Mouse (Mus musculus) ovary, adult 18-20 months (tissue): ENCODE data around the gene Nicn1.
A peak's percentile ranks its signal among the peaks of the same experiment; 100 is the strongest.

Experiments
- DNase-seq: peaks from one replicate; pipeline ENCODE4 v3.0.0; 2022; ENCODE audit warnings: low spot score, mixed read lengths

Gene Nicn1

GRCm38 (mm10) chr9:108337848-108338550 lies 47.8 kb downstream of the Nicn1 start:
- no peak for DNase-seq

- no peak for DNase-seq
Observed at GRCm38 (mm10) chr9:108338551-108338885, 48.3 kb downstream of the Nicn1 start.

DNA sequence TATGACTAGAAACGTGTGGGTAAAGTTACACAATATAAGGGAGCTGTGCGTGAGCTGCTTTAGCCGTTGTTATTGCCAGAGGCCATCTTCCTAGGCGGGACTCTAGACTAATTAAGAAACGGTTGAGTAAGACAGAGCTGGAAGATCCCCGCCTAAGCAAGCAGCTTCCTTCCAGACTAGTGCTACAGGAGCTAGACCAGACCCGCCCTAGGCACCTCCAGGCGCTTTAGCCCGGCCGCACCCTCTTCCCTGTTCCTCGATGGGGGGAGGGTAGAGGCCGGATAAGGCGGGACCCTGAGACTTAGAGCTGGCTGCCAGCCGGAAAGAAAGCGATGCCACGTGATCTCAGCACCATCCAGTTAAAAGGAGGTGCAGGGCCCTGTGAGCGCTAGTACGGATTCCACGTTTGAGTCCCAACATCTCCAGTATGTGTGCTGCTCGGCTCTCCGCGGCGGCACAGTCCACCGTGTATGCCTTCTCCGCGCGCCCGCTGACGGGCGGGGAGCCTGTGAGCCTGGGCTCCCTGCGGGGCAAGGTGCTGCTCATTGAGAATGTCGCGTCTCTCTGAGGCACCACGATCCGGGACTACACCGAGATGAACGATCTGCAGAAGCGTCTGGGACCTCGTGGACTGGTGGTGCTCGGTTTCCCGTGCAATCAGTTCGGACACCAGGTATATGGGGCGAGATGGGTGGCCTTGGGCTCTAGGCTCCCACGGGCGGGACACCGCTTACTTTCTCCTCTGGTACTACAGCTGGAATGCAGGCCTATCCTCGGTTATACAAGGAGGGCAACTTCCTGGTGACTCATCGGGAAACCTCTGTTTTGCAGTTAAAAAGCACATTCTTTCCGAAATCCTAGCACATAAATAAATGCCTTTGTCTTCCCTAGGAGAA lies 48.9 kb downstream of the Nicn1 start, which contains the start of gene Gpx1:
Gene Gpx1, plus strand, starts transcription at position 18 of the 896 bp plus-strand sequence.
- DNase-seq = peak; percentile 92

DNA sequence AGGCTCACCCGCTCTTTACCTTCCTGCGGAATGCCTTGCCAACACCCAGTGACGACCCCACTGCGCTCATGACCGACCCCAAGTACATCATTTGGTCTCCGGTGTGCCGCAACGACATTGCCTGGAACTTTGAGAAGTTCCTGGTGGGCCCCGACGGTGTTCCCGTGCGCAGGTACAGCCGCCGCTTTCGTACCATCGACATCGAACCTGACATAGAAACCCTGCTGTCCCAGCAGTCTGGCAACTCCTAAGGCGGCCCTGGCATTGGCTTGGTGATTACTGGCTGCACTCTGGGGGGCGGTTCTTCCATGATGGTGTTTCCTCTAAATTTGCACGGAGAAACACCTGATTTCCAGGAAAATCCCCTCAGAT lies 49.6 kb downstream of the Nicn1 start:
- no peak for DNase-seq

DNA sequence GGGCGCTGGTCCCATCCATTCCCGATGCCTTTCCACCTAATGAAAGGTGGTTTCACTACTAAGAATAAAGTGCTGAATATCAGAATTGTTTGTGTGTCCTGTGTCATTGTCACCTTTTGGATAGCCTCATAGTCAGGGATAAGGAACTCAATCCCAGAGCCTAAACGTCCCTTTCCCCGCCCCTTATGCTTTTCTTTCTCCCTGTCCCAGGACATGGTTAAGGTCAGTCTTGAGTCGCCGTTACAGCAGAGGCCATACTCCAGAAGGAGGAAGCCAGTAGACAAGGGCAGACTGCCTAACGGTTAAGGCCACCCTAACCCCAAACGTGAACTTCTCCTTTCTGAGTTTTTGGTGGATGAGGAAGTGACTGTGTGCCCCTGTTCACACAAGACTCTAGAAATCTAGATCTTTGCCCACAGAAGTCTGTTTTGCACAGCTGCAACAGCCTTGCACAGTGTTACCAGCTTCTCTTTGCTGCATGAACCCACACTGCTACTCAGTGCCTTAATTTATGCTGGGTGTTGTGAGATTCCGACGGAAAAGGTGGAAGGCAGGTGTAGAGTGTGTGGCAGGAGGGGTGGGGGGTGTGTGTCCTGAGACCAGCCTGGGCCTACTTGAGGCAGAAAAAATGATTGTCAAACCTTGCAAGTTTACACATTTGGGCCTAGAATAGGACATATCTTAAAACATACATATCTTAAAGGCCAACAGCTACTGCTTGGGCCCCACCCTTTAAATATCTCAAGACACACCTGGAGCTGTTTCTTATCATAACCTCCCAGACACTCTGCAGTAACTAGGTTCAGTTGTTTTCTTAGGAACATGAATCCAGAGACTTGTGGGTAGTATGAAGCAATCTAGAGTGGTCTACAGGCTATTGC lies 50.3 kb downstream of the Nicn1 start:
- DNase-seq = no peak

GRCm38 (mm10) chr9:108341139-108341475 lies 50.9 kb downstream of the Nicn1 start:
- no peak for DNase-seq

- DNase-seq = no peak
Observed at GRCm38 (mm10) chr9:108341801-108342200, 51.6 kb downstream of the Nicn1 start.

- no peak for DNase-seq
Observed at GRCm38 (mm10) chr9:108342301-108342831, 52.1 kb downstream of the Nicn1 start.

- no peak for DNase-seq
Observed at GRCm38 (mm10) chr9:108343331-108343730, 53.1 kb downstream of the Nicn1 start.

GRCm38 (mm10) chr9:108343835-108344234 lies 53.6 kb downstream of the Nicn1 start:
- DNase-seq = no peak

GRCm38 (mm10) chr9:108344471-108344870 lies 54.2 kb downstream of the Nicn1 start:
- DNase-seq = no peak
